Mouse (Mus musculus): ENCODE results near the gene Gipc3. TPM values are rescaled to one million over a fixed set of nuclear protein-coding genes. Genes with fewer than 3 reads are reported as not detected.

The Gipc3 gene
- polyA plus RNA-seq, 1 experiment: not detected

DNA sequence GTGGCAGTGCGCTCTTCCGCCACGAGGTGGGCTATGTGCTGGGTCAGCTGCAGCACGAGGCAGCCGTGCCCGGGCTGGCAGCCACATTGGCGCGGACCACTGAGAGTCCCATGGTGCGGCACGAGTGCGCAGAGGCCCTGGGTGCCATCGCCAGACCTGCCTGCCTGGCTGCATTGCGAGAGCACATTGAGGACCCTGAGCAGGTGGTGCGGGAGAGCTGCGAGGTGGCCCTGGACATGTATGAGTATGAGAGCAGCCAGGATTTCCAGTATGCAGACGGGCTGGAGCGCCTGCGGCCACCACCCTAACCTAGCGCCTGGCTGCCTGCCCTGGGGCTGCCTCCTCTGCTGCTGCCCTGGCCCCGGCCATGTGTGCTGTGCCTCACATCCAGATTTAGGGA is 44.6 kb upstream of the Gipc3 start:
- Histone ChIP-seq H3K27ac (ENCODE audit: control insufficient read depth, insufficient read depth, low read depth, low read length, poor library complexity) (no peak overlapping the region; the same call in 1 of the 2 replicates), H3K4me3 (replicated peaks; ENCODE audit: control insufficient read depth, low read depth, low read length) (no peak overlapping the region), H3K4me1 (ENCODE audit: control insufficient read depth, insufficient read depth, low read length) (peaks cover 5% of the 10 kb centered on the region)
- 90% methylated on average over 20 of the region's 20 CpGs for WGBS
- no peak for TF ChIP-seq CTCF (IDR thresholded peaks at IDR 0.05; ENCODE audit: control insufficient read depth, insufficient read depth, low read length)
- no peak for TF ChIP-seq POLR2A (IDR thresholded peaks at IDR 0.05; ENCODE audit: borderline replicate concordance, control insufficient read depth, low read depth, low read length)

DNA sequence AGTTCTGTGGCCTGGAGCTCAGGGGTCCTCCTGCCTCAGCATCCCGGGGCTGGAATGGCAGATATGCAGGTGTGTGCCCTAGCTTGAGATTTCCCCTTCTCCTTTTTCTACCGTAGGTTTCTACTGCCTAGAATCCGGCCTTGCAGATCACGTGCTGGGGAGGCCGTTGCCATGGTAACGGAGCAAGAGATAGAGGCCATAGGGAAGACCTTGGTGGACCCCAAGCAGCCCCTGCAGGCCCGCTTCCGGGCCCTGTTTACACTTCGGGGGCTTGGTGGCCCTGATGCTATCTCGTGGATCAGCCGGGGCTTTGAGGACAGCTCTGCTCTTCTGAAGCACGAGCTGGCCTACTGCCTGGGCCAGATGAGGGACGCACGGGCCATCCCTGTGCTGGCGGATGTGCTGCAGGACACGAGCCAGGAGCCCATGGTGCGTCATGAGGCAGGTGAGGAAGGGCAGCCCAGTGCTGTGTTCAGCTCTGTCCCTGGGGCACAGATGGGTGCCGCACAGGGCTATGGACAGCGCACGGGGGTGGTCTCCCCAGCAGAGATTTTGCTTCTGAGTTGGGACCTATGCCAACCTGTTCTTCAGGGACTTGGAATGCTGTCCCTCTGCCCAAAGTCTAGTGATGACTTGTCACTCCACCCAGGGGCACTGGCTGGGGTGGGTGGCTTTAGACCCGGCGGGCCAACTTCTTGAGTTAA is 42.7 kb upstream of the Gipc3 start:
- WGBS: 75% methylated on average over 22 of the region's 22 CpGs
- Histone ChIP-seq H3K27ac (ENCODE audit: control insufficient read depth, insufficient read depth, low read depth, low read length, poor library complexity) (no peak overlapping the region), H3K4me3 (replicated peaks; ENCODE audit: control insufficient read depth, low read depth, low read length) (no peak overlapping the region), H3K4me1 (ENCODE audit: control insufficient read depth, insufficient read depth, low read length) (peaks cover 3% of the 10 kb centered on the region)
- TF ChIP-seq CTCF (IDR thresholded peaks at IDR 0.05; ENCODE audit: control insufficient read depth, insufficient read depth, low read length): no peak
- no peak for TF ChIP-seq POLR2A (IDR thresholded peaks at IDR 0.05; ENCODE audit: borderline replicate concordance, control insufficient read depth, low read depth, low read length)

DNA sequence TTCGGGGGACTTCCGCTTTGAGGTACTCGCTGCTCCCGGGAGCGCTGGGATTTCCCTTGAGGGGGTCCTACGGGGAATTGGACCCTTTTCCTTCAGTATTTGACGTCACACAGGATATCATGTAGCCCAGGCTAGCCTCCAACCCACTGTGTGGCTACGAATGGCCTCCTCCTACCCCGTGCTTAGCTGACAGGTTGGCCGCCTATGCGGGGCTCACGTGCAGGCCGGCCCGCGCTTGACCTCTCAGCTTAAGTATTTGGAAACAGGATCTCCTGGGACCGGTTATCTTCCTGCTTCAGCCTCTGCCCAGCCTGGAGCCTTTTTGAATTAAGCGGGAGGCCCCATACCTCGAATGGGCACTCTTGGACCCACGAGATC is 41.5 kb upstream of the Gipc3 start:
- peaks cover 4% of the 10 kb centered on the region for H3K4me1 ChIP-seq (ENCODE audit: control insufficient read depth, insufficient read depth, low read length)

DNA sequence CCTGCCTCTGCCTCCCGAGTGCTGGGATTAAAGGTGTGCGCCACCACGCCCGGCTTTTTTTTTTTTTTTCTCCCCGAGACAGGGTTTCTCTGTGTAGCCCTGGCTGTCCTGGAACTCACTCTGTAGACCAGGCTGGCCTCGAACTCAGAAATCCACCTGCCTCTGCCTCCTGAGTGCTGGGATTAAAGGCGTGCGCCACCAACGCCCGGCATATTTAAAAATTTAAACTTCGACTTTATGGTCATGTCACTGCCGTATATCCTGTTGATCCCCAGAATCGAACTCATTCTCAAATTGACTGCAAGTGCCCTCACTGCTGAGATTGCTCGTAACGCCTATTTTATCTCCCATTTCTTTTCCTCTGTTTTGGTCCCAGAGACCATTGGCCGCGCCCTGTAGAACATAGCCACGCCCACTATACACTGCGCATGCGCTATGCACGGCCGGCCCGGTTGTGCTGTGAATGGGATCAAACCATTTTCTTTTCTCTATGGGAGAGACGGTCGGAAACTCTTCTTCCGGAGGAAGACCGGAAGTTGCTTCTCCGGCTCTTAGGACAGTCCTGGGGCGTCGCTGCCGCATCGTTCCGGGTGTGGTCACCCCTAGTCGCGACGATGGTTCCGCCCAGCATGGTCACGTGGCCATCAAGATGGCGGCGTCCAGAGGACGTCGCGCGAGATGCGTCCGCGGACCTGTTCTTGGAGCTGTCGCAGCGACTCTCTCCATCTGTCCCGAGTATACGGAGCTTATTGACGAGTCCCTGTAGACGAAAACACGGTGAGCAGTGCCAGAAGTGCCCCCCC is 40.9 kb upstream of the Gipc3 start, which contains the start of the genes Dohh and Gm48551:
Dohh (plus strand) TSS at position 627 of the 803 bp plus-strand sequence.
Gm48551 (plus strand) TSS at position 665 of the 803 bp plus-strand sequence.
- no peak for TF ChIP-seq CTCF (IDR thresholded peaks at IDR 0.05; ENCODE audit: control insufficient read depth, insufficient read depth, low read length)
- TF ChIP-seq POLR2A (IDR thresholded peaks at IDR 0.05; ENCODE audit: borderline replicate concordance, control insufficient read depth, low read depth, low read length): peak; percentile 98
- peak within 1 kb of the TSS; percentile 54 for H3K27ac ChIP-seq (ENCODE audit: control insufficient read depth, insufficient read depth, low read depth, low read length, poor library complexity)
- H3K4me1 ChIP-seq (ENCODE audit: control insufficient read depth, insufficient read depth, low read length): peaks cover 4% of the 10 kb centered on the region
- WGBS: 6% methylated on average over 54 of the region's 54 CpGs
- peak within 1 kb of the TSS; percentile 83 for H3K4me3 ChIP-seq (replicated peaks; ENCODE audit: control insufficient read depth, low read depth, low read length)

More for the DNA sequence above, 41.5 kb upstream of the Gipc3 start:
- Histone ChIP-seq H3K27ac (ENCODE audit: control insufficient read depth, insufficient read depth, low read depth, low read length, poor library complexity) (peak overlapping the region; percentile 54), H3K4me3 (replicated peaks; ENCODE audit: control insufficient read depth, low read depth, low read length) (peak overlapping the region; percentile 83)
- TF ChIP-seq CTCF (IDR thresholded peaks at IDR 0.05; ENCODE audit: control insufficient read depth, insufficient read depth, low read length): no peak
- TF ChIP-seq POLR2A (IDR thresholded peaks at IDR 0.05; ENCODE audit: borderline replicate concordance, control insufficient read depth, low read depth, low read length): no peak
- WGBS: under 1% methylated on average over 19 of the region's 19 CpGs

DNA sequence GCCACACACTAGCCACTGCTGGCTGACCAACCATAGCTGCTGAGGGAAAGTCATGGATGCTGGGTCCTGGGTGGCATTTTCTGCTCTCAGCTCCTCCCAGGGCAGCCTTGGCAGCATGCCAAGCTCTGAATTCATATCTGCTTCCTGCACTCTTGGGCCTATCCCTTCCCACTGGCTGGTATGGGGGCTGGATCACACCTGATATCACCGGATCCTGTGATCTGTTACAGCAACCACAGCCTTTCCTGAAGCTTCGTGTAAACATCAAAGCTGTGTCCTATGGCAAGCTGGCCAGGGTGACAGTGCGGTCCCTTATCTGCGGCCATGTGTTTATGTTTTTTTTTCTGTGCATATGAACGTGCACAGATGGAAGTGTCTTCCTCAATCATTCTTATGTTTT is 39.0 kb upstream of the Gipc3 start:
- peak overlapping the region; percentile 92 for H3K27ac ChIP-seq (ENCODE audit: control insufficient read depth, insufficient read depth, low read depth, low read length, poor library complexity)
- WGBS: 14% methylated on average over 5 of the region's 5 CpGs
- peaks cover 4% of the 10 kb centered on the region for H3K4me1 ChIP-seq (ENCODE audit: control insufficient read depth, insufficient read depth, low read length)
- H3K4me3 ChIP-seq (replicated peaks; ENCODE audit: control insufficient read depth, low read depth, low read length): no peak overlapping the region
- TF ChIP-seq POLR2A (IDR thresholded peaks at IDR 0.05; ENCODE audit: borderline replicate concordance, control insufficient read depth, low read depth, low read length) (no peak), CTCF (IDR thresholded peaks at IDR 0.05; ENCODE audit: control insufficient read depth, insufficient read depth, low read length) (no peak)

DNA sequence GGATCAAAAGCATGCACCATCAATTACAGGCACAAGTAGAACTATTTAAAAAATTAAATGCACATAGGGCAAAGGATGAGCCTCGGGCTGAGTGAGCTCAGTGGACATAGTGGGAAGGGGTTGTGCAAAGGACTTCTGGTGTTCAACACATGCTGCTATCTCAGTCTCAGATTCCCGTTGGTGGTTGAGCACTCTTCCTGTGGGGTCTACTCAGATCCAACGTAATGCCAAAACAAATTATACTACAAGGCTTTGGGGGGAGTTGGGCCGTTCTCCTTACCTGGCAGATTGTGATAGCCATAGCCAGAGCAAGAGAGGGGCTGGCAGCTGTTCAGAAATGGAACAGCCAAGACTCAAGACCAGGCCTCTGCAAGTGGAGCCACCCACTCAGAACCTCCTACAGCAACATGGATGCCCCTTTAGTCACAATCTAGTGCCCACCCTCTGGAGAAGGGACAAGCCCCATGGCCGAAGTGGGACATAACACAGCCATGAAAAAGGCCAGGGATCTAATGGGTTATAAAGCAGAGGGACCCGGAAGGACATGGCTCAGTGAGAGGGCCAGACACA is 36.8 kb upstream of the Gipc3 start:
- 51% methylated on average over 6 of the region's 6 CpGs for WGBS
- TF ChIP-seq POLR2A (IDR thresholded peaks at IDR 0.05; ENCODE audit: borderline replicate concordance, control insufficient read depth, low read depth, low read length): no peak
- no peak for TF ChIP-seq CTCF (IDR thresholded peaks at IDR 0.05; ENCODE audit: control insufficient read depth, insufficient read depth, low read length)
- Histone ChIP-seq H3K27ac (ENCODE audit: control insufficient read depth, insufficient read depth, low read depth, low read length, poor library complexity) (peak overlapping the region; percentile 21), H3K4me1 (ENCODE audit: control insufficient read depth, insufficient read depth, low read length) (peaks cover 5% of the 10 kb centered on the region), H3K4me3 (replicated peaks; ENCODE audit: control insufficient read depth, low read depth, low read length) (no peak overlapping the region)

DNA sequence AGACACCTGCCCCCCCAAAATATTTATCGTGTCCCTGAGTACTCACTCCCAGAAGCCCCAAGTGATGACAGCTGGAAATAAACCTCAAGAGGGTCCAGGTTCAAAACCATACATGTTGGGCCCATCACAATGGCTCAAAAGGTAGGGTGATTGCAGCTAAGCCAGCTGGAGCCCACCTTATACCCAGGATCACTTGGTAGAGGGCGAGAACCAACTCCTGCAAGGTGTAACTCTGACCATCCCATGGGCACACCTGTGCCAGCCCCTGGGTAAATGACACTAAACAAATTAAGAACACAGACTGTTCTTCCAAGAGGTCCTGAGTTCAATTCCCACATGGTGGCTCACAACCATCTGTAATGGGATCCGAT is 36.1 kb upstream of the Gipc3 start:
- peaks cover 4% of the 10 kb centered on the region for H3K4me1 ChIP-seq (ENCODE audit: control insufficient read depth, insufficient read depth, low read length)
- peak overlapping the region; percentile 74 for H3K27ac ChIP-seq (ENCODE audit: control insufficient read depth, insufficient read depth, low read depth, low read length, poor library complexity)
- WGBS: 59% methylated on average over 3 of the region's 3 CpGs
- H3K4me3 ChIP-seq (replicated peaks; ENCODE audit: control insufficient read depth, low read depth, low read length): peak overlapping the region; percentile 85
- TF ChIP-seq CTCF (IDR thresholded peaks at IDR 0.05; ENCODE audit: control insufficient read depth, insufficient read depth, low read length) (no peak), POLR2A (IDR thresholded peaks at IDR 0.05; ENCODE audit: borderline replicate concordance, control insufficient read depth, low read depth, low read length) (no peak)
